Mouse (Mus musculus) midbrain, embryonic 10.5 days (tissue): Measurements from ENCODE around the gene St6galnac5. TPM values are rescaled to one million over a fixed set of nuclear protein-coding genes. Genes with fewer than 3 reads are reported as not detected.

Experiments
- DNase-seq: peaks from one replicate; pipeline ENCODE4 v3.0.0-alpha.2; 2017; ENCODE audit warnings: low spot score
- H3K27ac ChIP-seq: fragments of 300-500 bp; sonication (generic); replicated peaks from 2 replicates; pipeline ENCODE4 v1.5.1; 2016; ENCODE audit warnings: mild to moderate bottlenecking
- H3K27me3 ChIP-seq: fragments of 300-500 bp; sonication (generic); 2 replicates; pipeline ENCODE4 v1.6.1; 2016; ENCODE audit warnings: low read depth, mild to moderate bottlenecking; ENCODE audit not compliant: poor library complexity, severe bottlenecking
- H3K36me3 ChIP-seq: fragments of 300-500 bp; sonication (generic); 2 replicates; pipeline ENCODE4 v1.6.1; 2016; ENCODE audit warnings: mild to moderate bottlenecking, moderate library complexity
- H3K4me1 ChIP-seq: fragments of 300-500 bp; sonication (generic); 2 replicates; pipeline ENCODE4 v1.6.1; 2016
- H3K4me3 ChIP-seq: fragments of 300-500 bp; sonication (generic); 2 replicates; pipeline ENCODE4 v1.5.1; 2016; ENCODE audit warnings: mild to moderate bottlenecking, moderate library complexity
- H3K9me3 ChIP-seq: fragments of 300-500 bp; sonication (generic); replicated peaks from 2 replicates; pipeline ENCODE4 v1.6.1; 2016; ENCODE audit warnings: mild to moderate bottlenecking
- WGBS: fragments of 180-500 bp; shearing (Covaris S2); methylation state at CpG from one replicate; pipeline ENCODE4 v1.1.7; 2016; 5-methylcytosine and 5-hydroxymethylcytosine counted together
- polyA plus RNA-seq: library from polyadenylated mRNA; unstranded; fragments of >200 nt; fragmentation: Nextera tagmentation; extraction: Ambion mirVana; gene quantifications from 2 replicates; pipeline ENCODE4 v1.2.1, GENCODE M21; 2016

Gene St6galnac5
- polyA plus RNA-seq, 1 experiment from 2014 or later = 1.5 TPM

DNA sequence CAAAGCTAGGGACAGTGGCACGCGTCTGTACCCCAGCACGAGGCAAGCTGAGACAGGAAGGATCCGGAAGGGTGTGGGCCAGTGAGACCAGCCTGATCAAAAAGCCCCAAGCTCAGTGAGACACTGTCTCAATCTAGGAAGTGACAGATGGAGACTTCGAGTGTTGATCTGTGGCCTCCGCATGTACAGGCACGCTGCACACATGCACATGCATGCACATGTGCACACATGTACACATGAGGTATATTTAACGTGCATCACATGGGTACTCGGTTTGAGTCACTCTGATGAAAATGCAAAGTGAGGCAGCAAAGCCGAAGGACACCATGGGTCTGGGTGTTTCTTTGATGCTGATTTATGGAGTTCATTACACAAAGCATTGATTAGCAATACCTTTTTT lies 77.0 kb downstream of the St6galnac5 start:
- DNase-seq = no peak
- Histone ChIP-seq H3K27ac (no peak overlapping the region; the same call in 1 of the 2 replicates), H3K27me3 (no peaks in the 10 kb centered on the region), H3K4me3 (no peak overlapping the region), H3K4me1 (no peaks in the 10 kb centered on the region; the same call in 1 of the 2 replicates), H3K9me3 (no peaks in the 10 kb centered on the region), H3K36me3 (no peaks in the 10 kb centered on the region)
- WGBS = 93% methylated on average over 10 of the region's 10 CpGs

DNA sequence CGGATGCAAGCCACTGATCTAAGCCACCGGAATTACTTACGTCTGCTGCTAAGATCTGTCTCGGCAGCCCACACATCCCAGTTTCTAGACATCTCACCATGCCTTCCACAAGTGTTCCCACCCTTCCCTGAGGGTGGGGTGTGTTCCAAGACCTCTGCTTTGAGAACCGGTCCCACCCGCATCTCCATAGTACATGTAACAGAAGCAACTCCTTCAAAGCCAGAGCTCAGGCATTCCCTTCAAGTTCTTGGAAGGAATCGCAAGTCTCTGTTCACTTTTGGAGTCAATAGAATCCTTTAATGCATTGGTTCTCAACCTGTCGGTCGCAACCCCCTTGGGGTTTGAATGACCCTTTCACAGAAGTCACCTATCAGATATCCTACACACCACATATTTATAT lies 83.1 kb downstream of the St6galnac5 start:
- Histone ChIP-seq H3K27ac (no peak overlapping the region), H3K27me3 (no peaks in the 10 kb centered on the region), H3K36me3 (no peaks in the 10 kb centered on the region), H3K4me1 (no peaks in the 10 kb centered on the region), H3K4me3 (no peak overlapping the region), H3K9me3 (no peaks in the 10 kb centered on the region)
- no peak for DNase-seq
- 93% methylated on average over 9 of the region's 9 CpGs for WGBS

DNA sequence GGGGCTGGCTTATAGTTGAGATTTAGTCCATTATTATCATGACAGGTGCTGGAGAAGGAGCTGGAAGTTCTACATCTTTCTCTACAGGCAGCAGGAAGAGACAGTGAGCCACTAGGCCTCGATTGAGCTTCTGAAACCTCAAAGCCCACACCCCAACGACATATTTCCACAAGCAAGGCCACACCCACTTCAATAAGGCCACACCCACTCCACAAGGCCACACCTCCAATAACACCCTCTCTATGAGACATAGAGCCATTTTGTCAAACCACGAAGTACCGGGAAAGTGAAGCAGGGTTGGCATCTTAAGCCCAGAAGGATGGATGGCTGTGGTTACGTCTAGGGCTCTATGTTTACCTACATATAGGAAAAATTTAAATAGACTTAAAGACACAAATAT lies 84.8 kb downstream of the St6galnac5 start:
- DNase-seq = no peak
- 88% methylated on average over 5 of the region's 5 CpGs for WGBS
- H3K9me3 ChIP-seq = no peaks in the 10 kb centered on the region
- H3K36me3 ChIP-seq = no peaks in the 10 kb centered on the region
- H3K27ac ChIP-seq = no peak overlapping the region
- no peaks in the 10 kb centered on the region for H3K4me1 ChIP-seq
- H3K27me3 ChIP-seq = no peaks in the 10 kb centered on the region
- no peak overlapping the region for H3K4me3 ChIP-seq

DNA sequence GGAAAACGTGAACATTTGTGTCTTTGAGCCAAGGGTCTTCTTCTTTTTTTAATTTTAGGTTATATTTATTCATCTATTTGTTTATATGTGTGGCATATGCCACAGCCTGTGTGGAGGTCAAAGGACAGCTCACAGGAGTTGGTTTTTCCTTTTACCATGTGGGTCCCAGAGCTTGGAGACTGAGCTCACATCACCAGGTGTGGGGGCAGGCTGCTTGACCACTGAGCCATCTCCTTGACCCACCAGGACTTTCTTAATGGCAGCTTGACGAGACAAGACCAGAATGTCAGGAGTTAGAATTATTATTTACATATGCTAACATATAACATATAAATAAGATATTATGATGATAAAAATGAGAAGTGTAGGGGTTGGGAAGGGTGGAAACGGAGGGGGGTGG lies 85.9 kb downstream of the St6galnac5 start:
- DNase-seq = no peak
- 75% methylated on average over 3 of the region's 3 CpGs for WGBS
- H3K4me1 ChIP-seq = no peaks in the 10 kb centered on the region
- no peaks in the 10 kb centered on the region for H3K9me3 ChIP-seq
- no peak overlapping the region for H3K27ac ChIP-seq
- H3K27me3 ChIP-seq = no peaks in the 10 kb centered on the region
- no peak overlapping the region for H3K4me3 ChIP-seq
- no peaks in the 10 kb centered on the region for H3K36me3 ChIP-seq

DNA sequence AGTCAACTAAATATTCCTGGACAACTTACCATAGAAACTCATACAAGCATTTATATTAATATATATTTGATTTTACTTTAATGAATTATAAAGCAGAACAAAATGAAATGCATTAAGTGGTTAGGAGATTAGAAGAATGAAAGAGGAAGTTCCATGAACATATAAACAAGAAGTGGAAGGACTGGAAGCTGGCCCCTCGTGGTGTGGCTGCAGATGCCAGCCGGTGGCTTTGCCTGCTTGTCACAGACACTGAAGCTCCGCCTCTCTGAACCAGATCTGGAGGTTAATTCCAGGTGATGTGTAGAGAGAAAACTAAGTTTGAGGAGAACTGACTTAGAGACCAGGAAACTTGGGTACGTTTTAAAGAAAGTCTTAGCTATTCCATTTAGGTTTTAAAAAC lies 87.1 kb downstream of the St6galnac5 start:
- Histone ChIP-seq H3K27ac (no peak overlapping the region), H3K27me3 (no peaks in the 10 kb centered on the region), H3K9me3 (no peaks in the 10 kb centered on the region), H3K36me3 (no peaks in the 10 kb centered on the region), H3K4me3 (no peak overlapping the region), H3K4me1 (no peaks in the 10 kb centered on the region)
- DNase-seq = no peak
- WGBS = 70% methylated on average over 4 of the region's 4 CpGs

DNA sequence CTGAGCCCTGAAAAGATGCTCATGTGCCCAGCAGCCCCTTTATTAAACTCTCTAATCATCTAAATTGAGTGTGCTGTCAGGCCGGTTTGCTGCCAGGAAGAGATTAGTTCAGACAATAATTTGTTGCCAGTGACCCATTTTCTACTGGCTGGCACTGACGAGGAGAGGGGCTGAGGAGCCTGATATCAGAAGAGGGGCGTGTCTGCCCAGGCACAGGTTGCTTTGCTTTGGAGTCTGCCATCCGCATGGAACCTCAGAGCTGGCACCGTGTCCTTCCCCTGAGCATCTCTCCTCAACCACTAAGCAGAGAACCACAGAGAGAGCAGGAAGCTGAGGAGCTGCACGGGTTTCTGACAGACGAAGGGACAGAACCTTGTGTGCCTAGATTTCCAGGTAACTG lies 93.9 kb downstream of the St6galnac5 start:
- WGBS = 76% methylated on average over 7 of the region's 7 CpGs
- Histone ChIP-seq H3K4me3 (no peak overlapping the region), H3K4me1 (peaks cover 11% of the 10 kb centered on the region), H3K27ac (no peak overlapping the region), H3K36me3 (no peaks in the 10 kb centered on the region), H3K27me3 (no peaks in the 10 kb centered on the region), H3K9me3 (no peaks in the 10 kb centered on the region)
- no peak for DNase-seq

DNA sequence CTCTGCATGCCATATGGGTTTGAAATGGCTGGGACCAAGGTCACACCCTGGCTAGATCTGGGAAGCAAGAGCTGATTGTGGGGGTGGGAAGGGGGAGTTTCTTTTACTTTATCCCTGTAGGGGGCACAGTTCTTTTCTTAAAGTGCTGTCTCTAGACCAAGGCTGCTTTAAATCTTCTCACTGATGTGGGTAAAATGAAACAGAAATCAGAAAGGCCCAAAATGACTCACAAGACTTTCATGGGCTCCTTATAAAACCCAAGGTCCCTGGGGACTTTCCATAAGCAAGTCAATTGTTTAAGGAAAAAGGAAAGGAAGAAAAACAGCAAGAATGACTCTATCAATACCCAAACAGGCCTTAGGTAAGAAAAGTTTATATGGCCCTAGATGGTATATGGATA lies 95.3 kb downstream of the St6galnac5 start:
- DNase-seq = no peak
- Histone ChIP-seq H3K4me1 (peaks cover 11% of the 10 kb centered on the region), H3K4me3 (no peak overlapping the region), H3K27me3 (no peaks in the 10 kb centered on the region), H3K9me3 (no peaks in the 10 kb centered on the region), H3K36me3 (no peaks in the 10 kb centered on the region), H3K27ac (no peak overlapping the region)

DNA sequence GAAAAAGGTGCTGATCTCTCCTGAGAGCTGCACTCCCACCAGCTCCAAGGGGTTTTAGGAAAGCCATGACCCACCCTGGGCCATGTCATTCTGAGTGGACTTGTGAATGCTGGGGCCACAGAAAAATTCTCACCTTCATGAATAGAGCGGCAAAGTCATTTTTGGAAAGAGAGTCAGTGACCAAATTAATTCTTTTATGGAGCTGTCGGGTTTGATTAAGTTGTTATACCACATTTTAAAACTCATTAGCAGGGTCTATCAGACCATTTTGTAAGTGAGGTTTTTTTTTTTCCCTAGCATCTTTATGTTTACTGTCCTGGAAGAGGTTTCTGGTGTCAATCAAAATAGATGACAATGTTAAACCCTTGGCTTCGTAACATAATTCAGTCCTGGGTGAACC lies 98.5 kb downstream of the St6galnac5 start:
- Histone ChIP-seq H3K9me3 (no peaks in the 10 kb centered on the region), H3K27ac (no peak overlapping the region), H3K4me1 (peaks cover 17% of the 10 kb centered on the region), H3K27me3 (no peaks in the 10 kb centered on the region), H3K36me3 (no peaks in the 10 kb centered on the region), H3K4me3 (no peak overlapping the region)
- no peak for DNase-seq
- WGBS = 85% methylated on average over 3 of the region's 3 CpGs

DNA sequence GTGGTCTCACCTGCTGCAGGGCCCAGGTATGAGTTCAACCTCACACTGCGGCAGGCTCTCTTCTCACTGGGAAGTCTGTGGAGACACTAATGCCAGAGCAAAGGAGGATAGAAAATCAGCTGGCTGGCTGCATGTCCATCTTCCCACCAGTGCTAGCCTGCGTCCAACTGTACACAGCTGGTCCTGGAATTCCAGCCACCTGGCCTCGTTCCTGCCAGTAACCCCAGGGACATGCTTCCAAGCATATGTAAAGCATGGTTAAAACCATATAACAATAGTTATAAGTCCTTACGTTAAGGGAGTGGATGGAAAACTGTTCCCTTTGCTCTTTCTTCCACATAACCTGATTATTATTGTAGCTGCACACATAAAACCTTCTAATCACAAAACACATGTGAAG lies 100.3 kb downstream of the St6galnac5 start:
- Histone ChIP-seq H3K27ac (no peak overlapping the region), H3K4me1 (peaks cover 17% of the 10 kb centered on the region), H3K4me3 (no peak overlapping the region), H3K9me3 (no peaks in the 10 kb centered on the region), H3K27me3 (no peaks in the 10 kb centered on the region), H3K36me3 (no peaks in the 10 kb centered on the region)
- WGBS = 95% methylated on average over 4 of the region's 4 CpGs
- DNase-seq = no peak

DNA sequence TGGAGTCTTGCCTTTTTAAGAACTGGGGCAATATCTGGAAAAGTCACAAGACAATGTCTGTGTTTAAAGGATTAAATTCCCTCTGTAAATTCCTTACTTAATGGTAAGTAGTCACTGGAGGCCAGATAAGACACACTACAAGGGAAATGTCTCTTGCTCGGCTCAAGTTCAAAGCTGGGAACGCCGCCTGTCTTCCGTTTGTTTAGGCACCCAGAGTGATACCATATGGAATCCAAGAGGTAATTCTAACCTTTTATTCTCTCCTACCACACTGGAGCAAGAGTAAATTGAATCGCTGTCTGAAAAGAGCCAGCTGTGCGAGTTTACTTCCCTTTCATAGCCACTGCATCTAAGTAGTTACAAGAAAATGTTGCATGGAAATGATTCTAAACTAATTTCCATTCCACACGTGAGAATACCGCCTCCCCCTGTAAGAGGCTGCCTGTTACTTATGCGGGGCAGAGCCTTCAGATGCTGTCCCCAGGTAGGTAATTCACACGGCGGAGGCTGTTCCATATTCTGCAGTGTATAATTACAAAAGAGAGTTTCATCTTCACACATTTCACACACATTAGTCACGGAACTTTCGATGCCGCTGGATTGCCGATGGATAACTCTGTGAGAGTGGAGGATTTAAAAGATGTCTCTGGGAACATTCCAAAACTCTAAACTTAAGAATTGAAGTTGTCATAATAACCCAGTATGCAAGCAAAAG lies 101.8 kb downstream of the St6galnac5 start:
- no peak overlapping the region for H3K4me3 ChIP-seq
- no peaks in the 10 kb centered on the region for H3K27me3 ChIP-seq
- 76% methylated on average over 15 of the region's 15 CpGs for WGBS
- H3K36me3 ChIP-seq = no peaks in the 10 kb centered on the region
- H3K9me3 ChIP-seq = no peaks in the 10 kb centered on the region
- H3K4me1 ChIP-seq = peaks cover 17% of the 10 kb centered on the region
- DNase-seq = no peak
- H3K27ac ChIP-seq = no peak overlapping the region

DNA sequence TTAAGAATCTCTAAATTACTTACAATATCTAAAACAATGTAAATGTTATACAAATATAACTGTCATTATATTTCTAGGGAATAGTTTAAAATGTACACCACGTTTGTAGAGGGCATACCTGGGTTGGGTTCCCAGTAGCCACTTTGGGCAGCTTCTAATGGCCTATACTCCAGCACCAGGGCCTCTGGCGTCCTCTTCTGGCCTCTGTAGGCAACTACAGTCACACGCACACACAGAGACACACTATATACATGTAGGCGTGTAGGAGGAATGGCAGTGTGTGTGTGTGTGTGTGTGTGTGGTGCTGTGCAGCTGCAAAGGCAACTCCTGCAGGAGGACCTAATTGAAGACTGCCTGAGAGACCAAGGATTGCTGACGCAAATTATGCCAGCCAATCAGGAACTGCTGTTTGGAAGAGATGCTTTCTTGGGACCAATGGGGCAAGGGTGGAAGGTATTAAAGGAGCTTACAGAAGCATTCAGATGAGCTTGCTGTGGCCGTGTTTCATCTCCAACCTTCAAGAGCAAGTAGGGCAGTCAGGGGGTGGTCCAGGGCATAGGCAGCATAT lies 106.2 kb downstream of the St6galnac5 start:
- DNase-seq = no peak
- Histone ChIP-seq H3K27ac (no peak overlapping the region), H3K27me3 (no peaks in the 10 kb centered on the region), H3K36me3 (no peaks in the 10 kb centered on the region), H3K9me3 (no peaks in the 10 kb centered on the region), H3K4me1 (peaks cover 16% of the 10 kb centered on the region), H3K4me3 (no peak overlapping the region)
- 83% methylated on average over 6 of the region's 6 CpGs for WGBS

DNA sequence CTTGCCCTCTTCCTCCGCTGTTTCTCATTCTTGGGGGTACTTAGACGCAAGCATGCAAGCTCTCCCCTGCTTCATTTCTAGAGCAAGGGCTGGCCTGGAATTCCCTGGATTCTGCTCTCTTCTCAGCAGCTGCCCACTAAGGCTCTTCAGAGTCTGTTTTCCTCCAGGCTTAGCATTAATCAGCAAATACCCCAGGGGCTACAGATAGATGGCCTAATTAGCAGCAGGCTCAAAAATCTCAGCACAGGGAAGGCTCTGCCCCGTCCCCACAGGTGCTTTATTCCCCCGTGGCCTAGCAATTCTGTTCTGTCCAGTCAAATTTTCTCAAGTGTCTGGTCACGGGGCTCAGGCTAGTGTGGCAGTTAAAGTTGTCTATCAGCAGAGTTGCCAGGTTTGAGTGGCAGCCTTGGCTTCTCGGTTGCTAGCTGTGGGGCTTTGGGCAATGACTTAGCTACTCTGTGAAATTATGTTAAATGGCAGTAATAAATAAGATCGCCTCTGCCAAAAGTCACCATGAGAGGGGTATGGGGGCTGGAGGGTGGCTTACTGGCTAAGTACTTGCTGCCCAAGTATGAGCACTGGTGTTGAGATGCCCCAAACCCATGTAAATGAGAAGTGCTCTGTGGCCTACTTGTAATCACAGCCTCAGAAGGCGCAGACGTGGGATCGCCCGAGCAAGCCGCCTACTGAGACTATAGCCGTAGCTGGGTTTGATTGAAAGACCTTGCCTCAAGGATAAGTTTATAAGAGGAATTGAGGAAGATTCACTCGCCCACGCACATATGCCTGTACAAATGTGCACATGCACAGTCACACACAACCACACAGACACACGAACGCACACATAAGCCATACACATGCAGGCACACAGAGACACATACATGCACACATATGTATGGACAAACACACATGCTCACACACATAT lies 107.4 kb downstream of the St6galnac5 start:
- 86% methylated on average over 17 of the region's 17 CpGs for WGBS
- no peak overlapping the region for H3K4me3 ChIP-seq
- DNase-seq = no peak
- H3K36me3 ChIP-seq = no peaks in the 10 kb centered on the region
- H3K9me3 ChIP-seq = no peaks in the 10 kb centered on the region
- H3K27me3 ChIP-seq = no peaks in the 10 kb centered on the region
- no peak overlapping the region for H3K27ac ChIP-seq
- H3K4me1 ChIP-seq = peaks cover 9% of the 10 kb centered on the region

DNA sequence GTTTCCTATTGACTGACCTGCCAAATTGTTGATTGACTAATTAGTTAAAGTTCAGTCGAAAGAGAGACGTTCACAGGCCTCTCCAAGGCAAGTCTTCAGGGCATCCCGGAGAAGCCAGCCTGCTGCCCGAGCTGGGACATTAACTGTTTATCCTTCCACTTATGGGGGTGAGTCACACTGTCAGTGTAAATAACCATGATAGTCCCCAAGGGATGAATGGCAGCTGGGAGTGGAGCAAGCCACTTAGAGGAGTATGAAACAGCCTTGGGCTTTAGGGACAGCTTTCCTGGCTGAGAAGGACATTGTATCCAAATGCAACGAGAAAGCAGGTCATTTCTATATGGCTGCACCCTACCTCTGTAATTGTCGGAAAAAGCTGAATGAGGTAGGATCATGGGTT lies 109.5 kb downstream of the St6galnac5 start:
- DNase-seq = no peak
- H3K36me3 ChIP-seq = no peaks in the 10 kb centered on the region
- H3K27me3 ChIP-seq = no peaks in the 10 kb centered on the region
- H3K9me3 ChIP-seq = no peaks in the 10 kb centered on the region
- WGBS = 73% methylated on average over 6 of the region's 6 CpGs
- no peak overlapping the region for H3K27ac ChIP-seq
- peaks cover 16% of the 10 kb centered on the region for H3K4me1 ChIP-seq
- no peak overlapping the region for H3K4me3 ChIP-seq
